Mouse (Mus musculus) cerebellum, adult 2 months (tissue): Measurements from ENCODE around the gene Syt11. TPM values are rescaled to one million over a fixed set of nuclear protein-coding genes. Genes with fewer than 3 reads are reported as not detected.
"Not testable (repeated sequence)": the region's sequence is repeated elsewhere in the genome, so short reads cannot be mapped to it uniquely, and the experiment has no call there.

Experiments
- DNase-seq, 2 experiments: peaks; one replicate each; pipeline ENCODE4 v3.0.0; 2021
- H3K27ac ChIP-seq: fragments of 200-500 bp; 2 replicates; pipeline ENCODE4 v1.5.1; 2012; ENCODE audit warnings: low read length, control low read depth, inconsistent platforms; ENCODE audit not compliant: insufficient read depth
- H3K27me3 ChIP-seq: fragments of 200-500 bp; 2 replicates; pipeline ENCODE4 v1.6.1; 2012; ENCODE audit warnings: inconsistent platforms, mild to moderate bottlenecking, low read length, moderate library complexity; ENCODE audit not compliant: control insufficient read depth, insufficient read depth
- H3K4me1 ChIP-seq: fragments of 200-500 bp; 2 replicates; pipeline ENCODE4 v1.6.1; 2011; ENCODE audit warnings: low read length; ENCODE audit not compliant: control insufficient read depth, insufficient read depth
- H3K4me3 ChIP-seq: fragments of 200-500 bp; replicated peaks from 2 replicates; pipeline ENCODE3; 2011; ENCODE audit warnings: mild to moderate bottlenecking, low read depth, low read length, control low read depth; ENCODE audit not compliant: insufficient read depth
- CTCF ChIP-seq: fragments of 200-500 bp; IDR thresholded peaks from 2 replicates; pipeline ENCODE4 v1.5.1; 2011; ENCODE audit warnings: low read depth, mild to moderate bottlenecking, control low read depth, low read length, moderate library complexity, borderline replicate concordance; ENCODE audit not compliant: insufficient read depth
- POLR2A ChIP-seq: fragments of 200-500 bp; IDR thresholded peaks from 2 replicates; pipeline ENCODE4 v1.6.1; 2011; ENCODE audit warnings: low read length, control low read depth, borderline replicate concordance; ENCODE audit not compliant: insufficient read depth
- WGBS: fragments of 180-500 bp; shearing (Covaris S2); methylation state at CpG from one replicate; pipeline ENCODE4 v1.1.7; 2018; 5-methylcytosine and 5-hydroxymethylcytosine counted together
- polyA plus RNA-seq: library from polyadenylated mRNA; depleted of rRNA; stranded (reverse); fragments of >200 nt; gene quantifications from 2 replicates; pipeline ENCODE4 v1.2.3, GENCODE M21; 2012; rRNA removed

Syt11 gene
- 414 and 477 TPM in 2 replicates for polyA plus RNA-seq

GRCm38 (mm10) chr3:88774939-88775841, at the start of gene Syt11:
Syt11 (minus strand) TSS chr3:88775164.
- peak; percentile 42 to 67 for DNase-seq
- peak; percentile 55; the same call in 1 of the 2 replicates for TF ChIP-seq POLR2A
- Histone ChIP-seq H3K27ac (peak within 1 kb of the TSS; percentile 34; the same call in 1 of the 2 replicates), H3K4me3 (peak within 1 kb of the TSS; percentile 79)
- H3K4me1 ChIP-seq, H3K27me3 ChIP-seq: not testable (repeated sequence)
- WGBS: 4% methylated on average over 45 of the region's 51 CpGs

GRCm38 (mm10) chr3:88803910-88804540, 29.1 kb upstream of the Syt11 start:
- no peak for DNase-seq
- H3K27me3 ChIP-seq: no peaks in the 10 kb centered on the region
- H3K4me1 ChIP-seq: no peaks in the 10 kb centered on the region
- TF ChIP-seq CTCF (no peak), POLR2A (no peak)
- WGBS: 90% methylated on average over 5 of the region's 5 CpGs
- no peak overlapping the region for H3K4me3 ChIP-seq
- H3K27ac ChIP-seq: no peak overlapping the region

GRCm38 (mm10) chr3:88797507-88797906, 22.5 kb upstream of the Syt11 start:
- H3K4me3 ChIP-seq, DNase-seq, H3K4me1 ChIP-seq, H3K27ac ChIP-seq, H3K27me3 ChIP-seq: not testable (repeated sequence)
- WGBS: 88% methylated on average over 6 of the region's 6 CpGs

- WGBS: 94% methylated on average over 3 of the region's 4 CpGs
Observed at GRCm38 (mm10) chr3:88788033-88788432, 13.1 kb upstream of the Syt11 start.

GRCm38 (mm10) chr3:88786805-88787204, 11.8 kb upstream of the Syt11 start:
- H3K27me3 ChIP-seq, H3K4me1 ChIP-seq, H3K27ac ChIP-seq, DNase-seq, H3K4me3 ChIP-seq: not testable (repeated sequence)
- WGBS: no CpG with 5 or more reads among the region's 8 CpGs

More at GRCm38 (mm10) chr3:88788033-88788432, 13.1 kb upstream of the Syt11 start:
- not testable (repeated sequence) for H3K4me1 ChIP-seq, DNase-seq, H3K4me3 ChIP-seq, H3K27me3 ChIP-seq, H3K27ac ChIP-seq

GRCm38 (mm10) chr3:88786323-88786722, 11.4 kb upstream of the Syt11 start:
- not testable (repeated sequence) for H3K4me1 ChIP-seq, DNase-seq, H3K27ac ChIP-seq, H3K27me3 ChIP-seq, H3K4me3 ChIP-seq
- 86% methylated on average over 1 of the region's 4 CpGs for WGBS

- 96% methylated on average over 5 of the region's 5 CpGs for WGBS
- no peak for DNase-seq
- TF ChIP-seq POLR2A (no peak), CTCF (no peak)
- no peaks in the 10 kb centered on the region for H3K27me3 ChIP-seq
- no peak overlapping the region for H3K27ac ChIP-seq
- H3K4me1 ChIP-seq: no peaks in the 10 kb centered on the region
- H3K4me3 ChIP-seq: no peak overlapping the region
Observed at GRCm38 (mm10) chr3:88784889-88785288, 9.9 kb upstream of the Syt11 start.

- 89% methylated on average over 6 of the region's 6 CpGs for WGBS
- H3K4me1 ChIP-seq, H3K27ac ChIP-seq, H3K4me3 ChIP-seq, H3K27me3 ChIP-seq: not testable (repeated sequence)
- peak in 1 of 2 experiments; percentile 12 for DNase-seq
Observed at GRCm38 (mm10) chr3:88773163-88773562, 1.8 kb downstream of the Syt11 start.
